Mouse (Mus musculus) brown adipose tissue, adult 24 weeks (tissue): Measurements from ENCODE around the gene Krtap1-4. TPM values are rescaled to one million over a fixed set of nuclear protein-coding genes. Genes with fewer than 3 reads are reported as not detected.
"Not testable (repeated sequence)": the region's sequence is repeated elsewhere in the genome, so short reads cannot be mapped to it uniquely, and the experiment has no call there.

ENCODE experiments used
- H3K27ac ChIP-seq: fragments of 200-500 bp; replicated peaks from 2 replicates; pipeline ENCODE4 v1.5.1; 2012; ENCODE audit warnings: low read depth, mild to moderate bottlenecking, low read length
- H3K4me1 ChIP-seq: fragments of 200-500 bp; 2 replicates; pipeline ENCODE4 v1.6.1; 2012; ENCODE audit warnings: low read length, mixed read lengths; ENCODE audit not compliant: control insufficient read depth, insufficient read depth, insufficient read length
- H3K4me3 ChIP-seq: fragments of 200-500 bp; 2 replicates; pipeline ENCODE4 v1.5.1; 2012; ENCODE audit warnings: low read depth, mild to moderate bottlenecking, low read length, moderate library complexity; ENCODE audit not compliant: insufficient read depth
- polyA plus RNA-seq: library from polyadenylated mRNA; stranded (reverse); fragments of >200 nt; gene quantifications from 2 replicates; pipeline ENCODE4 v1.2.4, GENCODE M21; 2012; ENCODE audit not compliant: missing spikeins, insufficient read depth, insufficient read length

The Krtap1-4 gene
- polyA plus RNA-seq, result not detected in 2 replicates

DNA sequence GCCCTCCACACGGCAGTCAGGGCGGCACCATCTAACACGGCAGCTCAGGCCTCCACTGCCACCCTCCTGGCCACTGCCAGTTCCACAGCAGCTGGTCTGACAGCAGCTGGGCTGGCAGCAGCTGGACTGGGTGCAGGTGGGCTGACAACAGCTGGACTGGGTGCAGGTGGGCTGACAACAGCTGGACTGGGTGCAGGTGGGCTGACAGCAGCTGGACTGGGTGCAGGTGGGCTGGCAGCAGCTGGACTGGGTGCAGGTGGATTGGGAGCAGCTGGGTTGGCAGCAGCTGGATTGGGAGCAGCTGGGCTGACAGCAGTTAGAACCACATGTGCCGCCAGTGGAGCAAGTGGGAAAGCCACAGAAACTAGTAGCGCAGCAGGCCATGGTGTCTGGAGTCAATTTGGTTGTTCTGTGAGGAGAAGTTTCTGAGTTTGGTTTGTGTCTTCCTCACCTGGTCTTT is at the start of gene Krtap1-4:
TSS of gene Krtap1-4 (minus strand) at position 410 of the 460 bp plus-strand sequence.
- H3K4me3 ChIP-seq, result no peak within 1 kb of the TSS

DNA sequence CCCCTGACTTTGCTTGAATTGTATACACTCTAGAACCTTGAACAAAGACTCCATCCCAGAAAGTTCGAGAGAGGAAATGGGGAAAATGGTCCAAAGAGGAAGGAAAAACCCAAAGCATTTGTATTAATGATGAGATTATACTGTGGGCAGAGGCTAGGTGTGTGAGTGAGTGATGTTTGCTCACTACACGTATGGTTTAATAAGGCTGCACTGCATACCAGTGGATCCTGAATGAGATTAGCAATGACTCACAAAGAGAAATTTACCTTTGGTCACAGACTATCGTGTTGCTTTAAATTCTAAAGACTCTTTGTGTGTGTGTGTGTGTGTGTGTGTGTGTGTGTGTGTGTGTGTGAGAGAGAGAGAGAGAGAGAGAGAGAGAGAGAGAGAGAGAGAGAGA is 47.4 kb upstream of the Krtap1-4 start:
- H3K4me3 ChIP-seq, result no peak overlapping the region
- H3K4me1 ChIP-seq, result no peaks in the 10 kb centered on the region
- H3K27ac ChIP-seq, result no peak overlapping the region

More for the DNA sequence above, at the start of gene Krtap1-4:
- no peaks in the 10 kb centered on the region for H3K4me1 ChIP-seq
- no peak within 1 kb of the TSS for H3K27ac ChIP-seq

DNA sequence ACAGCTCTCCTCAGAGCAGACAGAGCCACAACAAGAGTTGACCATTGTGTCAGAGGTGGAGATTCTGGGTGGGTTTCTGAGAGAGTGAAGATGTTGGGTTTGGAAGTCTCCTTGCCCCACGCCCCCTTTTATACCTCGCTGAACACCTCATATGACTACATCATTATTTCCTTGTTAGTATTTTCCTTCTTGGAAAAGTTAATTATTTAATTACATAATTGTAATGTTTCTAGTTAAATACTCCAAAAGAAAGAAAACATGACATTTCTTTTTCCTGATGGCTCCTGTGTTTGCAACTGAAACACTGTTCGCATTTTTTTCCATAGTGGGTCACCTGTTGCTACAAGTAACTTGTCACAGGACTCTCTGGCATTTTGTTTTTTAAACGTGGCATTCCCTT is 44.7 kb upstream of the Krtap1-4 start, which contains the start of gene Krtap4-1:
TSS of gene Krtap4-1 (minus strand) at position 101 of the 400 bp plus-strand sequence.
- Histone ChIP-seq H3K4me3 (no peak within 1 kb of the TSS), H3K4me1 (no peaks in the 10 kb centered on the region), H3K27ac (no peak within 1 kb of the TSS)

DNA sequence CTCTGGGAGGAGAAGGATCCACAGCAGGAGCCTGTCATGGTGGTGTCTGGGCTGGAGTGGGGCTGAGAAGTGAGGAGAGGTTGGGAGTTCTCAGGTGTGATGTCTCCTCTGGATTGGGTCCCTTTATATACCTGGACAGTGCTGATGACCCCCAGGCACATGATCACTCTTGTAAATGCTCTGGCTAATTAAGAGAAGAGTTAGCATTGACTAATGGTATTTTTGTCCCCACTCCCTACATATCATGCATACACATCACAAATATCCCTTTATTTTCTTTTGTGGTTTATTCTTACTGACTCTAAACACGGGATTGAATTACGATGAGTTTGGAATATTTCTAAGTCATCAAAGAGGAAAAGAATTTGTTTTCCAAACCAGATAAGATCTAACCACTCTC is 36.9 kb upstream of the Krtap1-4 start, which contains the start of gene Gm11562:
TSS of gene Gm11562 (minus strand) at position 101 of the 400 bp plus-strand sequence.
- no peaks in the 10 kb centered on the region for H3K4me1 ChIP-seq
- no peak within 1 kb of the TSS for H3K27ac ChIP-seq
- no peak within 1 kb of the TSS for H3K4me3 ChIP-seq

DNA sequence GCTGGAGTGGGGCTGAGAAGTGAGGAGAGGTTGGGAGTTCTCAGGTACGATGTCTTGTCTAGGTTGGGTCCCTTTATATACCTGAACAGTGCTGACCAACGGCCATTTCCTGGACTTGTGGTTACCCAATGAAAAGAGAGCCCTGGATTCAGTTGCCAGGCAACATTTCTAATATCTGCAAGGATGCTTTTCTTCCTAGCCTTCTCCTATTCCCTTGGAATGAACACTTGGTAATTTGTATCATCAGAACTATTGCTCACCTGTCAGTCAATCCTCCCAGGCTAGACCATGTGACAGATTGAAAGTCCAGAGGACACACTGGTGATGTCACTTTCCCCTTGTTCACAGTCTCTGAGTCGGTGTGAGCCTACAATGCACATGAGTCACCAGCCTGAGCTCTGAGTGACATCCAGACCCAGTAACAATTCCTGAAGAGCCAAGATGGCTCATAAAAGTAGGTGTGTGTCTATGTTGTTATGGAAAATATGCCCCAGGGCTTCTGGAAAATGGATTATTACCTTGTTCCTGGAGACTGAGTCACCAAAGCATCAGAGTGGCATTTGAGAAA is 31.4 kb upstream of the Krtap1-4 start, which contains the start of gene Krtap2-4:
TSS of gene Krtap2-4 (minus strand) at position 51 of the 568 bp plus-strand sequence.
- Histone ChIP-seq H3K27ac (no peak within 1 kb of the TSS), H3K4me1 (no peaks in the 10 kb centered on the region), H3K4me3 (no peak within 1 kb of the TSS)

DNA sequence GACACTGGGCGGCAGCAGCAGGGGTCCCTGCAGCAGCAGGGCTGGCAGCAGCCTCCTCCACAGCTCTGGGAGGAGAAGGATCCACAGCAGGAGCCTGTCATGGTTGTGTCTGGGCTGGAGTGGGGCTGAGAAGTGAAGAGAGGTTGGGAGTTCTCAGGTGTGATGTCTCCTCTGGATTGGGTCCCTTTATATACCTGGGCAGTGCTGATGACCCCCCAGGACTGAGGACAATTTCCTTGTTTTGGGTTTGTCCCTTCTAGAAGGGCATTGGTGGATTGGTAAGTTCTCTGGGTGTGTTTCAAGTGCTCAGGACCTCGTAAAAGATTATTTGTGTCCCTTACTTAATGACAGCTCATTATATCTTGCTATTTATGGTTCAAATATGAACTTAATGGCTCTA is 26.6 kb upstream of the Krtap1-4 start, which contains the start of gene Gm11937:
TSS of gene Gm11937 (minus strand) at position 101 of the 400 bp plus-strand sequence.
- H3K4me1 ChIP-seq, H3K4me3 ChIP-seq, H3K27ac ChIP-seq: not testable (repeated sequence)

DNA sequence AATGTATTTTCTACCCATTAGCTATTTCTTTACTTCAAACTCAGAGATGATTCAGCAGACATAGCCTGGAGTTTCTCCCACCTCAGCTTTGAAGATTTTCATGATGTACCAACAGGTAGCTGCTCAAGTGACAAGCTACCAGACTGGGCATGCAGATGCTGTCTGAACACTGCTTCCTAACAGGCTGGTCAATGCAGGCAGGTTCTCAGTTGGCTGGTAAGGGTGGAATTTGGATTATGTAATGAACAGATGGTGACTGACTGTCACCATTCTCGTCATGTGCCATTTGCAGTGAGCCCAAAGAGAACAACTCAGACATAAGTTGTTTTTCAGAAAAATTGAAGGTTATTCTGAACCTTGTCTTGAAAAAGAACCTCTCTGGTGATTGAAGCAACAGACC is 25.7 kb upstream of the Krtap1-4 start:
- H3K27ac ChIP-seq, result no peak overlapping the region
- H3K4me1 ChIP-seq, result no peaks in the 10 kb centered on the region
- H3K4me3 ChIP-seq, result no peak overlapping the region

DNA sequence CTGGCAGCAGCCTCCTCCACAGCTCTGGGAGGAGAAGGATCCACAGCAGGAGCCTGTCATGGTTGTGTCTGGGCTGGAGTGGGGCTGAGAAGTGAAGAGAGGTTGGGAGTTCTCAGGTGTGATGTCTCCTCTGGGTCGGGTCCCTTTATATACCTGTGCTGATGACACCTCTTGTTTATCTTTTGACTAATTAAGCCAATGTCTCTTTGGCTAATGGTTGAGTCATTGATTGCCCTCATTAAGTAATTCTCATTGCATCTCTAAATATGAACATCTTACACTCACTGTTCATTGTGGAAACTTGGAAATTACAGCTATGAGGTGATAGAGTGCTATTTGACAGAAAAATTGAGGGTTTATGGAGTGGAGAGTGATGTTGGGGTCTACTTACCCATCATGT is 19.8 kb upstream of the Krtap1-4 start, which contains the start of gene Gm11938:
TSS of gene Gm11938 (minus strand) at position 101 of the 400 bp plus-strand sequence.
- not testable (repeated sequence) for H3K4me3 ChIP-seq, H3K4me1 ChIP-seq, H3K27ac ChIP-seq

DNA sequence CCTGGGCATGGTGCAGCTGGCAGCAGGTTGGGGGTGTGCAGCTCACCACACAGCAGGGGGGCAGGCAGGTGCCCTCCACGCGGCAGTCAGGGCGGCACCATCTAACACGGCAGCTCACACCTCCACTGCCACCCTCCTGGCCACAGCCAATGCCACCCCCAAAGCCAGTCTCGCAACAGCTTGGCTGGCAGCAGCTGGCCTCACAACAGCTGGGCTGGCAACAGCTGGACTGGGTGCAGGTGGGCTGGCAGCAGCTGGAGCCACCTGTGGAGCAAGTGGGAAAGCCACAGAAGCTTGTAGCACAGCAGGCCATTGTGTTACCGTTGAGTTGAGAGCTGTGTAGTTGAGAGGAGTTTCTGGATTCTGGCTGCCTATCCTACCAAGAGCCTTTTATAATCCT is 14.3 kb upstream of the Krtap1-4 start, which contains the start of gene Krtap9-3:
TSS of gene Krtap9-3 (minus strand) at position 364 of the 400 bp plus-strand sequence.
- not testable (repeated sequence) for H3K4me1 ChIP-seq, H3K4me3 ChIP-seq, H3K27ac ChIP-seq

DNA sequence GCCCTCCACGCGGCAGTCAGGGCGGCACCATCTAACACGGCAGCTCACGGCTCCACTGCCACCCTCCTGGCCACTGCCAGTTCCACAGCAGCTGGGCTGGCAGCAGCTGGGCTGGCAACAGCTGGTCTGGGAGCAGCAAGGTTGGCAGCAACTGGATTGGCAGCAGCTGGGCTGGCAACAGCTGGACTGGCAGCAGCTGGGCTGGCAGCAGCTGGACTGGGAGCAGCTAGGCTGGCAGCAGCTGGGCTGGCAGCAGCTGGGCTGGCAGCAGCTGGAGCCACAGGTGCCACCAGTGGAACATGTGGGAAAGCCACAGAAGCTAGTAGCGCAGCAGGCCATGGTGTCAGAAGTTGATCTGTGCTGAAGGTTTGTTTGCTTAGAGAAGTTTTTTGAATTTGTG is 7.5 kb upstream of the Krtap1-4 start, which contains the start of gene Krtap1-3:
TSS of gene Krtap1-3 (minus strand) at position 359 of the 400 bp plus-strand sequence.
- Histone ChIP-seq H3K4me1 (no peaks in the 10 kb centered on the region), H3K27ac (no peak within 1 kb of the TSS), H3K4me3 (no peak within 1 kb of the TSS)

DNA sequence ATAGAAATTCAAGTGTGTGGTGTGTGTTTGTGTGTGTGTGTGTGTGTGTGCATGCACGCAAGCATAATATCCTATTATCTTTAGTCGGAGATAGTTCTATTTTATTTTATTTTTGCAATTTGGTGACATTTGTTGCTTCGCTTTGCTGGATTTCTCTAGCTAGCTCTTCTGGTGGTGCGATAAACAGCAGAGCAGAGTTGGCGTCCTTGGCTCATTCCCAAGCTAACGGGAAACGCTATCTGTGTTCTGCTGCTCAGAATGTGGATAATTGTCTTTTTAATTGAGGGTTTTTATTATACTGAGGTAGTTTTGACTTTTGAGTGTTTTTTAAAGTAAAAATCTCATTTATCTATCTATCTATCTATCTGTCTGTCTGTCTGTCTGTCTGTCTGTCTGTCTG is 1.6 kb upstream of the Krtap1-4 start:
- Histone ChIP-seq H3K27ac (no peak overlapping the region), H3K4me1 (no peaks in the 10 kb centered on the region), H3K4me3 (no peak overlapping the region)

DNA sequence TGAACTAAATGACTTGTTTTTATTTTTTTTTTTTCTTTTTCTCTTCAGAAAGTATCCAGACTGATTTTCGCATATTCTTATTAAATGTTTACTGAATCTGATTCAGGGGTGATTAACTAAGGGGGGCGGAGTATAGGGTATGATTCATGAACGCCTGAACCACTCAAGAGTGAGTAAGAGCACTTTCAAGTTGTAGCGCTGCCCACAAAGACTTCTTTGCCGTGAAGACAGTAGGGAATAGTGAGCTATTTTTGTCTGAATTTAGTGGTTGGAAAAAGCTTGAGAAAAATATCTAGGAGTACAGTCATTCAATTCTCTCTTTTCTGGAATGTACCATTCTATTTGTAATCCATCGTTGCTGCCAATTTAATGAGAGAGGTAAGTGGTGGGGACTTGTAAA is 1.9 kb downstream of the Krtap1-4 start:
- H3K4me1 ChIP-seq, result no peaks in the 10 kb centered on the region
- H3K4me3 ChIP-seq, result no peak overlapping the region
- H3K27ac ChIP-seq, result no peak overlapping the region

DNA sequence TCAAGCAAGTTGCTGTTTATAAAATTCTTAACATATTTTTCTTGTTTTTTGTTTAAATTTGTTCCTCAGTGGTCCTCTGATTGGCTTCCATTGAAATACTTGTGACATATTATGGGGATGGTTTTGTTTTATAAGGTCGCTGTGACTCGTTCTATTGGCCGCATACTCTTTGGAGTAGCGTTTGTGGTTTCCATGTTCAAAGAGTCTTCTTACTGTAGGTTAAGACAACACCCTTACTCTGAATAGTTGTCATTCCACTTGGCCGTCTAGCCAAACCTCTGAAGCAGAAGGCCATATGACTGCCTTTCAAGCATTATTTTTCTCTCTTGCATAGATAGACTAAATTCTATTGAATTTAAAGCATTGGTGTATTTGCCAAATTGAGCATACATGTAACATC is 2.4 kb downstream of the Krtap1-4 start:
- no peak overlapping the region for H3K4me3 ChIP-seq
- no peak overlapping the region for H3K27ac ChIP-seq
- no peaks in the 10 kb centered on the region for H3K4me1 ChIP-seq

DNA sequence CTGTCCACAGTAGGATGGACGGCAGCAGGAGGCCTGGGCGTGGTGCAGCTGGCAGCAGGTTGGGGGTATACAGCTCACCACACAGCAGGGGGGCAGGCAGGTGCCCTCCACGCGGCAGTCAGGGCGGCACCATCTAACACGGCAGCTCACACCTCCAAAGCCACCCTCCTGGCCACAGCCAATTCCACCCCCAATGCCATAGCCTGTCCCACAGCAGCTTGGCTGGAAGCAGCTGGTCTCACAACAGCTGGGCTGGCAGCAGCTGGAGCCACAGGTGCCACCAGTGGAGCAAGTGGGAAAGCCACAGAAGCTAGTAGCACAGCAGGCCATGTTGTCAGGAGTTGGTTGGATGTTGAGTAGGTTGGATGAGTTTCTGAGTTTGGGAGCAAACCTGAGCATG is 2.8 kb downstream of the Krtap1-4 start, which contains the start of gene Krtap1-5:
TSS of gene Krtap1-5 (minus strand) at position 381 of the 400 bp plus-strand sequence.
- H3K4me3 ChIP-seq, result no peak within 1 kb of the TSS
- no peak within 1 kb of the TSS for H3K27ac ChIP-seq
- H3K4me1 ChIP-seq, result no peaks in the 10 kb centered on the region

DNA sequence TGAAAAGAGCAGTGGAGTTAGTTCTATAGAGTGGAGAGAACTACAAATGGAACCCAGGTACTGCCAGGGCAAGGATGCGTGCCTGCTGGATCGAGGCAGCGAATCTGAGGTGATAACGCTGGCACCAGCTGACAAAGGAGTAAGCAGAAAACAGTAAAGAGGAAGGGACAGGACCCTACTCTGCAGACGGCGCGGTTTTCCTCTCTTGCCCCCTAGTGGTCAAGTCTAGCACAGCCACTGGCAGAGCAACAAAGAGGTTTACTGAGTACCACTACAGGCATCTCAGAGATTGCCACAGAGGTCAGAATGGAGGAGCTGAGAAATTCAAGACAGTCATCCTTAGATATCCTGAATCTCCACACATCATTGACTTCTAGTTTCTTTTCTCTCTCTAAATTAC is 9.3 kb downstream of the Krtap1-4 start:
- H3K4me3 ChIP-seq, result no peak overlapping the region

DNA sequence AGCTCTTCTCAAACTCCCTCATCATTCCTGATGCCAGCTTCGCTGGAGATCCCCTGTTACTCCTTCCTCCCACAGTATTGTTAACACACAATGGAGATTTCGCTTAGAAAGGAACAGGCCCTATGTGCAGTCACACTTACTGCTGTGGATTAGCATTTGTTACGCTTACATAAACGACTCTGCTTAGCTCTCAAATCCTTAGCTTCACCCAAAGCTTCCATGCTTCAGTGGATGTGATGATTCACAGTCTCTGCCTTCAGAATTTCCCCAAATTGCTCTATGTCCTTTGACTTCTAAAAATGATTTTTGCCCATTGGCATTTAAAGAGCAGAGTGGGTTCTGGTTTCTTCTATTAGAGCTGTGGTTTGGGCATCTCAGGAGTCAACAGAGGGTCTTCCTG is 10.3 kb downstream of the Krtap1-4 start:
- Histone ChIP-seq H3K4me1 (no peaks in the 10 kb centered on the region), H3K4me3 (no peak overlapping the region), H3K27ac (no peak overlapping the region)

More for the DNA sequence above, 9.3 kb downstream of the Krtap1-4 start:
- H3K4me1 ChIP-seq, result no peaks in the 10 kb centered on the region
- no peak overlapping the region for H3K27ac ChIP-seq
